Mouse (Mus musculus) spleen, adult 2 months (tissue): ENCODE data around the gene Tubd1.
"Not testable (repeated sequence)": the region's sequence is repeated elsewhere in the genome, so short reads cannot be mapped to it uniquely, and the experiment has no call there.

Experiments used
- CTCF ChIP-seq: fragments of 200-500 bp; IDR thresholded peaks from 2 replicates; pipeline ENCODE4 v1.5.1; 2011; ENCODE audit warnings: mild to moderate bottlenecking, inconsistent platforms; ENCODE audit not compliant: insufficient read depth, insufficient read length, insufficient replicate concordance; ENCODE audit errors: extremely low read depth
- POLR2A ChIP-seq: fragments of 200-500 bp; IDR thresholded peaks from 2 replicates; pipeline ENCODE4 v1.6.1; 2011; ENCODE audit warnings: low read depth, low read length, inconsistent platforms

DNA sequence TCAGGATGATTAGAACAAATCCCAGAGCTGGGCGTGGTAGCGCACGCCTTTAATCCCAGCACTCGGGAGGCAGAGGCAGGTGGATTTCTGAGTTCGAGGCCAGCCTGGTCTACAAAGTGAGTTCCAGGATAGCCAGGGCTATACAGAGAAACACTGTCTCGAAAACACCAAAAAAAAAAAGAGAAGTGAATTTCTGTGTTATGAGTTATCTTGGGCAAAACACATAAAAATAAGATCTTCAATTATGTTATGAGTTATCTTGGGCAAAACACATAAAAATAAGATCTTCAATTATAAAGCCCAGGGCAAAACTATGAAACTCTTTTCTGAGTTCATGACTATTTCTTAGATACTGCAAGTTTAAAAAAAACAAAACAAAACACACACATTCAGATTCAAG is 11.5 kb upstream of the Tubd1 start:
- TF ChIP-seq CTCF, POLR2A: not testable (repeated sequence)
